Comparison of ENCODE assay signal across 14 mouse cellular contexts in genomic region chr1:182861671-182862358, GRCm38 (mm10).
A peak's percentile ranks its signal among the peaks of the same experiment; 100 is the strongest.
DNase-seq lines count a peak whose midpoint lies in the region; ATAC-seq and TF ChIP-seq lines count a peak whose summit lies in the region.
"Had no signal": no experiment of that assay in that cellular context is flagged by ENCODE, and none has a peak within 500 bp of the region (broad histone marks: within the 10 kb centered on the region; RNA-seq: fewer than 3 reads in every experiment).

No protein-coding gene starts in this region.

- no peak for TF ChIP-seq POLR2A in kidney, adult 2 months (IDR thresholded peaks at IDR 0.05; ENCODE audit: low read depth, low read length)

- H3K27ac ChIP-seq in kidney, embryonic 16.5 days (ENCODE audit: low read length) = peak overlapping the region; percentile 61; the same call in 1 of the 2 replicates
- H3K27ac ChIP-seq in kidney, adult 2 months (ENCODE audit: insufficient read depth, low read depth, low read length) = no peak overlapping the region
- no peak overlapping the region for H3K27ac ChIP-seq in intestine, postnatal 0 days (ENCODE audit: low read depth, low read length)
- H3K27ac ChIP-seq: liver, embryonic 15.5 days; stomach, embryonic 15.5 days had no signal

- no peak for TF ChIP-seq CTCF in kidney, adult 2 months (conservative IDR thresholded peaks at IDR 0.05; ENCODE audit: insufficient read depth, insufficient read length, low read depth, low read length)
- no peak for TF ChIP-seq CTCF in intestine, postnatal 0 days (IDR thresholded peaks at IDR 0.05; ENCODE audit: low read depth)

- 15% methylated on average over 7 of the region's 7 CpGs for WGBS in kidney, embryonic 16.5 days
- WGBS in kidney, adult 2 months = 55% methylated on average over 7 of the region's 7 CpGs
- 33% methylated on average over 7 of the region's 7 CpGs for WGBS in intestine, postnatal 0 days

- no peak overlapping the region for H3K4me2 ChIP-seq in kidney, embryonic 16.5 days (replicated peaks; ENCODE audit: low read depth, low read length)
- H3K4me2 ChIP-seq in intestine, postnatal 0 days (replicated peaks; ENCODE audit: low read depth) = no peak overlapping the region
- H3K4me2 ChIP-seq: liver, embryonic 15.5 days; stomach, embryonic 15.5 days had no signal

- peaks cover 21% of the 10 kb centered on the region for H3K4me1 ChIP-seq in kidney, embryonic 16.5 days (ENCODE audit: insufficient read depth, low read length)
- no peaks in the 10 kb centered on the region for H3K4me1 ChIP-seq in kidney, adult 2 months (ENCODE audit: control insufficient read depth, insufficient read depth, low read length)
- no peaks in the 10 kb centered on the region for H3K4me1 ChIP-seq in intestine, postnatal 0 days (replicated peaks; ENCODE audit: control insufficient read depth, insufficient read depth, low read length)
- H3K4me1 ChIP-seq: liver, embryonic 15.5 days; stomach, embryonic 15.5 days had no signal

- H3K36me3 ChIP-seq in kidney, embryonic 16.5 days (ENCODE audit: insufficient read depth, low read length) = no peaks in the 10 kb centered on the region
- no peaks in the 10 kb centered on the region for H3K36me3 ChIP-seq in kidney, adult 2 months (ENCODE audit: control insufficient read depth, insufficient read depth, low read length)
- no peaks in the 10 kb centered on the region for H3K36me3 ChIP-seq in intestine, postnatal 0 days (ENCODE audit: control insufficient read depth, insufficient read depth)
- H3K36me3 ChIP-seq: liver, embryonic 15.5 days; stomach, embryonic 15.5 days had no signal

- no peaks in the 10 kb centered on the region for H3K27me3 ChIP-seq in kidney, embryonic 16.5 days (ENCODE audit: insufficient read depth, low read length)
- H3K27me3 ChIP-seq in kidney, adult 2 months (replicated peaks; ENCODE audit: control insufficient read depth, insufficient read depth, low read length) = no peaks in the 10 kb centered on the region
- no peaks in the 10 kb centered on the region for H3K27me3 ChIP-seq in intestine, postnatal 0 days (replicated peaks; ENCODE audit: control insufficient read depth, insufficient read depth, low read length)
- H3K27me3 ChIP-seq: liver, embryonic 15.5 days; stomach, embryonic 15.5 days had no signal

- no peak for DNase-seq in kidney, adult 2 months
- peak; percentile 38 for DNase-seq in cerebellum, adult 9-11 months
- DNase-seq in embryo, embryonic 11 days = peak; percentile 38
- no peak for DNase-seq in gastrocnemius, postnatal 4 days (ENCODE audit: low spot score in 2 of 2)
- DNase-seq in gastrocnemius, adult 18-20 months (ENCODE audit: low spot score) = no peak
- DNase-seq: forebrain, postnatal 0 days; kidney, adult 11 months; layer of hippocampus, adult 9-11 months; lung, postnatal 4 days; thymus, postnatal 36 days had no signal

- H3K4me3 ChIP-seq in kidney, embryonic 16.5 days (ENCODE audit: low read length) = no peak overlapping the region
- H3K4me3 ChIP-seq in kidney, adult 2 months (ENCODE audit: insufficient read depth, low read depth, low read length) = no peak overlapping the region
- no peak overlapping the region for H3K4me3 ChIP-seq in intestine, postnatal 0 days (ENCODE audit: low read depth, low read length)
- H3K4me3 ChIP-seq: liver, embryonic 15.5 days; stomach, embryonic 15.5 days had no signal

- no peaks in the 10 kb centered on the region for H3K9me3 ChIP-seq in kidney, embryonic 16.5 days (ENCODE audit: low read length)
- H3K9me3 ChIP-seq in intestine, postnatal 0 days (ENCODE audit: control insufficient read depth) = no peaks in the 10 kb centered on the region
- H3K9me3 ChIP-seq: liver, embryonic 15.5 days; stomach, embryonic 15.5 days had no signal

- peak; percentile 91 for ATAC-seq in kidney, embryonic 16.5 days (ENCODE audit: low FRiP score, low TSS enrichment)
- ATAC-seq in intestine, postnatal 0 days = peak; percentile 42
- ATAC-seq: forebrain, postnatal 0 days had no signal

- H3K9ac ChIP-seq in kidney, embryonic 16.5 days (replicated peaks; ENCODE audit: low read length) = no peak overlapping the region
- no peak overlapping the region for H3K9ac ChIP-seq in intestine, postnatal 0 days (ENCODE audit: low read depth, low read length)
- H3K9ac ChIP-seq: forebrain, postnatal 0 days; liver, embryonic 15.5 days; stomach, embryonic 15.5 days had no signal

Comparison
In these comparisons a context has a peak if more than half of its experiments do, and no peak if none do; other contexts are left out.
1. DNase-seq: peak in cerebellum, adult 9-11 months (single experiment) and embryo, embryonic 11 days (single experiment); none in kidney, adult 2 months (single experiment), gastrocnemius, postnatal 4 days (0 of 2) and gastrocnemius, adult 18-20 months (single experiment).